In the genomic region with DNA sequence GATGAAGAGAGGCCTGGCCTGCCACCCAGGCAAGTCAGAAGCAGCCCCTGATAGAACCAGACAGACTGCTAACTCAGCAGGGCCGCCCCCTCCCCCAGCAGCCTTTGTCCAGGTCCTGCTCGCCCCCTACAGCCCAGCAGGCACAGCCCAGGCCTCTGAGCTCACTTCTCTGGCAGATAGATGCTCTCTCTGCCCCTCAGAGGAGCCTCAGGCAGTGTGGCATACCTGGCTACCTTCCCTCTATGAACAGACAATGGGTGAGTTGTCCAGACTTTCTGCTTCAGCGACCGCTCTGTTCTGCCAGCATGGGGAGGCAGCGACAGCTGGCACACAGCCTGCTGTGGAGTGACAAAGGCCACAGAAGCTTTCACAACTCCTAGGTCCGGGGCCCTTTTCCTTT, we compare ENCODE assay signal across 8 mouse cellular contexts. TPM values are rescaled to one million over a fixed set of nuclear protein-coding genes. Genes with fewer than 3 reads are reported as not detected.
DNase-seq lines count a peak whose midpoint lies in the region; ATAC-seq and TF ChIP-seq lines count a peak whose summit lies in the region.

No protein-coding gene starts in this region.

- no peak overlapping the region for H3K9ac ChIP-seq in forebrain, postnatal 0 days
- H3K9ac ChIP-seq in neural tube, embryonic 12.5 days: 0 out of 2 replicates have a peak overlapping the region, but pooled peaks have one; percentile 23

- no peaks in the 10 kb centered on the region for H3K36me3 ChIP-seq in forebrain, postnatal 0 days (ENCODE audit: insufficient read depth)
- no peaks in the 10 kb centered on the region for H3K36me3 ChIP-seq in neural tube, embryonic 12.5 days

- H3K27ac ChIP-seq in forebrain, postnatal 0 days (ENCODE audit: low read depth, low read length): no peak overlapping the region
- H3K27ac ChIP-seq in neural tube, embryonic 12.5 days: peak overlapping the region; percentile 71

- no peaks in the 10 kb centered on the region for H3K9me3 ChIP-seq in forebrain, postnatal 0 days (ENCODE audit: low read length)
- no peaks in the 10 kb centered on the region for H3K9me3 ChIP-seq in neural tube, embryonic 12.5 days

- no peak overlapping the region for H3K4me2 ChIP-seq in forebrain, postnatal 0 days (ENCODE audit: low read depth)
- H3K4me2 ChIP-seq in neural tube, embryonic 12.5 days (replicated peaks): peak overlapping the region; percentile 91

- 15% methylated on average over 6 of the region's 6 CpGs for WGBS in forebrain, postnatal 0 days
- 13% methylated on average over 6 of the region's 6 CpGs for WGBS in neural tube, embryonic 12.5 days

- no peaks in the 10 kb centered on the region for H3K27me3 ChIP-seq in forebrain, postnatal 0 days (ENCODE audit: insufficient read depth, low read length)
- H3K27me3 ChIP-seq in neural tube, embryonic 12.5 days (replicated peaks): no peaks in the 10 kb centered on the region

- DNase-seq in adrenal gland, adult 2 months: peak; percentile 26
- no peak for DNase-seq in adrenal gland, adult 8-10 months
- peak; percentile 49 for DNase-seq in layer of hippocampus, adult 11-12 months (ENCODE audit: low spot score)
- no peak for DNase-seq in layer of hippocampus, adult 9-10 months (ENCODE audit: low spot score)
- DNase-seq in forebrain, postnatal 0 days: peak; percentile 29
- DNase-seq in thymus, postnatal 25 days: no peak

- no peak overlapping the region for H3K4me3 ChIP-seq in forebrain, postnatal 0 days (ENCODE audit: low read depth, low read length)
- H3K4me3 ChIP-seq in neural tube, embryonic 12.5 days: no peak overlapping the region

- peak; percentile 41 for ATAC-seq in forebrain, postnatal 0 days
- ATAC-seq in neural tube, embryonic 12.5 days (ENCODE audit: low FRiP score, low read depth): peak; percentile 13; the same call in 1 of the 2 replicates
- ATAC-seq in monocyte, adult 5-6 weeks (replicated peaks; ENCODE audit: insufficient number of reproducible peaks, low FRiP score, low TSS enrichment, poor library complexity, severe bottlenecking): no peak

- no peak for TF ChIP-seq CTCF in forebrain, postnatal 0 days (IDR thresholded peaks at IDR 0.05; ENCODE audit: low read depth)

- no peaks in the 10 kb centered on the region for H3K4me1 ChIP-seq in forebrain, postnatal 0 days (ENCODE audit: insufficient read depth)
- H3K4me1 ChIP-seq in neural tube, embryonic 12.5 days: peaks cover 35% of the 10 kb centered on the region

RNA-seq across cellular contexts. Expression of a gene that starts 3.6 kb away (rescaled TPM):
- total RNA-seq in adrenal gland, adult 2 months (2021): 1 to 10 TPM; 3.9 to 7.4 TPM
- polyA plus RNA-seq in adrenal gland, adult 2 months (2012; rRNA removed): 2.3 TPM in 2 replicates
- total RNA-seq in adrenal gland, adult 8-10 months (2022): 1 to 10 TPM; 4.6 to 6.2 (median 5.8) TPM
- total RNA-seq in forebrain, postnatal 0 days (2014; rRNA removed): 2.2 and 2.8 TPM in 2 replicates
- 4.5 and 6.5 TPM in 2 replicates for polyA plus RNA-seq in forebrain, postnatal 0 days (2015; fragmentation: Nextera tagmentation; extraction: Ambion mirVana)
- 34.1 and 38.3 TPM in 2 replicates for polyA plus RNA-seq in neural tube, embryonic 12.5 days (2016; fragmentation: Nextera tagmentation; extraction: Ambion mirVana)
- total RNA-seq in monocyte, adult 5-6 weeks (2017): 124 to 138 TPM (median 133 TPM) in 3 replicates

RNA-seq across cellular contexts. Expression of a gene that starts 19.7 kb away (rescaled TPM):
- total RNA-seq in adrenal gland, adult 2 months (2021): 10 to 100 TPM in 1 of 2 experiments, 1 to 10 TPM in 1; 3.8 to 13.4 TPM
- 16.6 and 22.8 TPM in 2 replicates for polyA plus RNA-seq in adrenal gland, adult 2 months (2012; rRNA removed)
- total RNA-seq in adrenal gland, adult 8-10 months (2022): 1 to 10 TPM; 2.2 to 5.3 (median 4.0) TPM
- total RNA-seq in forebrain, postnatal 0 days (2014; rRNA removed): 1.6 and 2.8 TPM in 2 replicates
- 2.6 TPM in 2 replicates for polyA plus RNA-seq in forebrain, postnatal 0 days (2015; fragmentation: Nextera tagmentation; extraction: Ambion mirVana)
- polyA plus RNA-seq in neural tube, embryonic 12.5 days (2016; fragmentation: Nextera tagmentation; extraction: Ambion mirVana): 12.3 and 14.6 TPM in 2 replicates
- 0.38 TPM in 1 of 3 replicates, not detected in the others for total RNA-seq in monocyte, adult 5-6 weeks (2017)

RNA-seq across cellular contexts. Expression of a gene that starts 41.3 kb away (rescaled TPM):
- total RNA-seq in adrenal gland, adult 2 months (2021): 10 to 100 TPM; 14.8 to 22.9 TPM
- 5.0 and 6.6 TPM in 2 replicates for polyA plus RNA-seq in adrenal gland, adult 2 months (2012; rRNA removed)
- total RNA-seq in adrenal gland, adult 8-10 months (2022): 10 to 100 TPM; 18.0 to 21.8 (median 20.2) TPM
- 63.4 and 79.8 TPM in 2 replicates for total RNA-seq in forebrain, postnatal 0 days (2014; rRNA removed)
- 114 TPM in 2 replicates for polyA plus RNA-seq in forebrain, postnatal 0 days (2015; fragmentation: Nextera tagmentation; extraction: Ambion mirVana)
- 236 and 240 TPM in 2 replicates for polyA plus RNA-seq in neural tube, embryonic 12.5 days (2016; fragmentation: Nextera tagmentation; extraction: Ambion mirVana)
- total RNA-seq in monocyte, adult 5-6 weeks (2017): 10.3 to 14.1 TPM (median 11.5 TPM) in 3 replicates

RNA-seq across cellular contexts. Expression of a gene that starts 46.6 kb away (rescaled TPM):
- total RNA-seq in adrenal gland, adult 2 months (2021): under 1 TPM; 0.03 to 0.06 TPM
- polyA plus RNA-seq in adrenal gland, adult 2 months (2012; rRNA removed): under 0.01 TPM in 1 of 2 replicates, not detected in the other
- under 1 TPM; 0.03 to 0.12 (median 0.08) TPM for total RNA-seq in adrenal gland, adult 8-10 months (2022)
- 0.52 and 0.77 TPM in 2 replicates for total RNA-seq in forebrain, postnatal 0 days (2014; rRNA removed)
- polyA plus RNA-seq in forebrain, postnatal 0 days (2015; fragmentation: Nextera tagmentation; extraction: Ambion mirVana): 1.3 and 1.9 TPM in 2 replicates
- 0.09 and 0.10 TPM in 2 replicates for polyA plus RNA-seq in neural tube, embryonic 12.5 days (2016; fragmentation: Nextera tagmentation; extraction: Ambion mirVana)
- 0.29 to 0.68 TPM (median 0.32 TPM) in 3 replicates for total RNA-seq in monocyte, adult 5-6 weeks (2017)

Comparison
In these comparisons a context has a peak if more than half of its experiments do, and no peak if none do; other contexts are left out.
1. DNase-seq: peak in adrenal gland, adult 2 months (single experiment), layer of hippocampus, adult 11-12 months (single experiment) and forebrain, postnatal 0 days (single experiment); none in adrenal gland, adult 8-10 months (single experiment), layer of hippocampus, adult 9-10 months (single experiment) and thymus, postnatal 25 days (single experiment).
2. RNA of a gene that starts 3.6 kb away (total RNA-seq): 124 to 138 TPM in monocyte, adult 5-6 weeks; 3.9 to 7.4 TPM in adrenal gland, adult 2 months, 4.6 to 6.2 TPM in adrenal gland, adult 8-10 months and 2.2 to 2.8 TPM in forebrain, postnatal 0 days; every median in the first group is over 10 times any median in the second.